Mouse (Mus musculus): Measurements from ENCODE around the gene Gpr107. TPM values are rescaled to one million over a fixed set of nuclear protein-coding genes. Genes with fewer than 3 reads are reported as not detected.

Gene Gpr107
- polyA plus RNA-seq, 2 experiments: 5.4 to 8.6 TPM

GRCm38 (mm10) chr2:31106621-31107320 is 45.3 kb upstream of the Gpr107 start:
- ATAC-seq (ENCODE audit: insufficient read depth) (no peak), DNase-seq (ENCODE audit: low read depth in 3 of 3, low spot score in 3 of 3) (no peak)
- Histone ChIP-seq H3K27me3 (ENCODE audit: control insufficient read depth, insufficient read depth, low read length) (no peaks in the 10 kb centered on the region), H3K4me2 (ENCODE audit: low read depth) (no peak overlapping the region), H3K9me3 (ENCODE audit: control insufficient read depth, low read length) (no peaks in the 10 kb centered on the region), H3K4me1 (replicated peaks; ENCODE audit: control insufficient read depth in 2 of 2, insufficient read depth in 2 of 2, low read length in 1 of 2) (peaks cover 4 to 30% of the 10 kb centered on the region in 2 experiments), H3K36me3 (replicated peaks; ENCODE audit: control insufficient read depth, insufficient read depth, low read depth) (no peaks in the 10 kb centered on the region), H3K27ac (no peak overlapping the region), H3K4me3 (ENCODE audit: insufficient read depth in 1 of 2, low read depth in 2 of 2, low read length in 2 of 2) (no peak overlapping the region), H3K9ac (replicated peaks) (no peak overlapping the region)
- 53% methylated on average over 11 of the region's 11 CpGs for WGBS (ENCODE audit: insufficient replicate concordance)
- no peak for TF ChIP-seq CTCF (IDR thresholded peaks at IDR 0.05; ENCODE audit: low read depth)
- no peak for TF ChIP-seq EP300 (IDR thresholded peaks at IDR 0.05; ENCODE audit: low read depth)

GRCm38 (mm10) chr2:31108186-31108585 is 43.9 kb upstream of the Gpr107 start:
- no peaks in the 10 kb centered on the region for H3K27me3 ChIP-seq (ENCODE audit: control insufficient read depth, insufficient read depth, low read length)
- no peak overlapping the region for H3K27ac ChIP-seq
- TF ChIP-seq EP300 (IDR thresholded peaks at IDR 0.05; ENCODE audit: low read depth): no peak
- TF ChIP-seq CTCF (IDR thresholded peaks at IDR 0.05; ENCODE audit: low read depth): no peak
- ATAC-seq (ENCODE audit: insufficient read depth): no peak
- no peak overlapping the region for H3K9ac ChIP-seq (replicated peaks)
- H3K4me2 ChIP-seq (ENCODE audit: low read depth): no peak overlapping the region
- no peaks in the 10 kb centered on the region for H3K9me3 ChIP-seq (ENCODE audit: control insufficient read depth, low read length)
- WGBS (ENCODE audit: insufficient replicate concordance): 25% methylated on average over 6 of the region's 6 CpGs
- no peak for DNase-seq (ENCODE audit: low read depth in 3 of 3, low spot score in 3 of 3)
- no peaks in the 10 kb centered on the region for H3K36me3 ChIP-seq (replicated peaks; ENCODE audit: control insufficient read depth, insufficient read depth, low read depth)
- peaks cover 4 to 30% of the 10 kb centered on the region in 2 experiments for H3K4me1 ChIP-seq (replicated peaks; ENCODE audit: control insufficient read depth in 2 of 2, insufficient read depth in 2 of 2, low read length in 1 of 2)
- no peak overlapping the region for H3K4me3 ChIP-seq (ENCODE audit: insufficient read depth in 1 of 2, low read depth in 2 of 2, low read length in 2 of 2)

- Histone ChIP-seq H3K27me3 (ENCODE audit: control insufficient read depth, insufficient read depth, low read length) (no peaks in the 10 kb centered on the region), H3K4me3 (ENCODE audit: insufficient read depth in 1 of 2, low read depth in 2 of 2, low read length in 2 of 2) (no peak overlapping the region), H3K9ac (replicated peaks) (no peak overlapping the region), H3K9me3 (ENCODE audit: control insufficient read depth, low read length) (no peaks in the 10 kb centered on the region), H3K36me3 (replicated peaks; ENCODE audit: control insufficient read depth, insufficient read depth, low read depth) (no peaks in the 10 kb centered on the region), H3K27ac (no peak overlapping the region), H3K4me1 (replicated peaks; ENCODE audit: control insufficient read depth in 2 of 2, insufficient read depth in 2 of 2, low read length in 1 of 2) (peaks cover 5 to 31% of the 10 kb centered on the region in 2 experiments), H3K4me2 (ENCODE audit: low read depth) (no peak overlapping the region)
- ATAC-seq (ENCODE audit: insufficient read depth) (peak; percentile 55; the same call in 1 of the 2 replicates), DNase-seq (ENCODE audit: low read depth in 3 of 3, low spot score in 3 of 3) (peak in 1 of 3 experiments; percentile 27)
- 24% methylated on average over 12 of the region's 12 CpGs for WGBS (ENCODE audit: insufficient replicate concordance)
- TF ChIP-seq EP300 (IDR thresholded peaks at IDR 0.05; ENCODE audit: low read depth) (peak; percentile 73), CTCF (IDR thresholded peaks at IDR 0.05; ENCODE audit: low read depth) (no peak)
Measured at GRCm38 (mm10) chr2:31109960-31110548, 42.1 kb upstream of the Gpr107 start.

- H3K4me3 ChIP-seq (ENCODE audit: insufficient read depth in 1 of 2, low read depth in 2 of 2, low read length in 2 of 2): no peak overlapping the region
- whole genome bisulfite sequencing (ENCODE audit: insufficient replicate concordance): 63% methylated on average over 6 of the region's 6 CpGs
- no peak for TF ChIP-seq CTCF (IDR thresholded peaks at IDR 0.05; ENCODE audit: low read depth)
- TF ChIP-seq EP300 (IDR thresholded peaks at IDR 0.05; ENCODE audit: low read depth): no peak
- DNase-seq (ENCODE audit: low read depth in 3 of 3, low spot score in 3 of 3) (no peak), ATAC-seq (ENCODE audit: insufficient read depth) (no peak)
- H3K9me3 ChIP-seq (ENCODE audit: control insufficient read depth, low read length): no peaks in the 10 kb centered on the region
- H3K36me3 ChIP-seq (replicated peaks; ENCODE audit: control insufficient read depth, insufficient read depth, low read depth): no peaks in the 10 kb centered on the region
- H3K27me3 ChIP-seq (ENCODE audit: control insufficient read depth, insufficient read depth, low read length): no peaks in the 10 kb centered on the region
- no peak overlapping the region for H3K27ac ChIP-seq
- peaks cover 13 to 44% of the 10 kb centered on the region in 2 experiments for H3K4me1 ChIP-seq (replicated peaks; ENCODE audit: control insufficient read depth in 2 of 2, insufficient read depth in 2 of 2, low read length in 1 of 2)
- no peak overlapping the region for H3K4me2 ChIP-seq (ENCODE audit: low read depth)
- no peak overlapping the region for H3K9ac ChIP-seq (replicated peaks)
Measured at GRCm38 (mm10) chr2:31111685-31112084, 40.4 kb upstream of the Gpr107 start.

GRCm38 (mm10) chr2:31114205-31114604 is 37.9 kb upstream of the Gpr107 start:
- TF ChIP-seq CTCF (IDR thresholded peaks at IDR 0.05; ENCODE audit: low read depth) (no peak), EP300 (IDR thresholded peaks at IDR 0.05; ENCODE audit: low read depth) (no peak)
- no peak overlapping the region for H3K4me3 ChIP-seq (ENCODE audit: insufficient read depth in 1 of 2, low read depth in 2 of 2, low read length in 2 of 2)
- no peaks in the 10 kb centered on the region for H3K27me3 ChIP-seq (ENCODE audit: control insufficient read depth, insufficient read depth, low read length)
- peaks cover 16 to 47% of the 10 kb centered on the region in 2 experiments for H3K4me1 ChIP-seq (replicated peaks; ENCODE audit: control insufficient read depth in 2 of 2, insufficient read depth in 2 of 2, low read length in 1 of 2)
- no peak overlapping the region for H3K27ac ChIP-seq
- ATAC-seq (ENCODE audit: insufficient read depth): no peak
- no peak for DNase-seq (ENCODE audit: low read depth in 3 of 3, low spot score in 3 of 3)
- no peaks in the 10 kb centered on the region for H3K36me3 ChIP-seq (replicated peaks; ENCODE audit: control insufficient read depth, insufficient read depth, low read depth)
- no peak overlapping the region for H3K4me2 ChIP-seq (ENCODE audit: low read depth)
- H3K9ac ChIP-seq (replicated peaks): no peak overlapping the region
- no peaks in the 10 kb centered on the region for H3K9me3 ChIP-seq (ENCODE audit: control insufficient read depth, low read length)
- WGBS (ENCODE audit: insufficient replicate concordance): 47% methylated on average over 2 of the region's 2 CpGs

Data from liver, embryonic 14.5 days (tissue).